Mouse (Mus musculus): ENCODE data around the gene Plb1. TPM values are rescaled to one million over a fixed set of nuclear protein-coding genes. Genes with fewer than 3 reads are reported as not detected.

The Plb1 gene
- polyA plus RNA-seq, 1 experiment, result 0.05 TPM

DNA sequence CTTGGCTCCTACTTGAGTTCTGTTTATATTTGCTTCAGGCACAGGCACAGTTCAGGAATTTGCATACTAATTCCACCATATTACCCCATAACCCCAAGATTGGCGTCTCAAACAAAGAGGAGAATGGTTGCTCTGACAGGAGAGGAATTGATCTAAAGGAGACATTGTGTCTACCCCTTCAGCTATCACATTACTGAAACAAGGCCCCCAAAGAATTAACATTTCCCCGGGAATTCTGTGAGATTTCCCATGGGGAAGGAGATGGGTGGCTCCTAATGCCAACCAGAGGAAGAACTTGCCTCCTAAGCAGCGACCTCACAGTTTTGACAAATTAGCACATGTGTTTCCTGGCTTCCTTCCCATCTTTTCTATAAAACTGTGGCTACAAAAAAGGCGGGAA is 18.8 kb upstream of the Plb1 start:
- no peak overlapping the region for H3K4me3 ChIP-seq
- no peaks in the 10 kb centered on the region for H3K36me3 ChIP-seq (ENCODE audit: control insufficient read depth, insufficient read depth)
- H3ac ChIP-seq (ENCODE audit: control insufficient read depth, insufficient read length), result no peak overlapping the region
- TF ChIP-seq POLR2AphosphoS2 (IDR thresholded peaks at IDR 0.05; ENCODE audit: insufficient read length, low read depth) (no peak), SRF (IDR thresholded peaks at IDR 0.05; ENCODE audit: control insufficient read depth, insufficient read length, low read depth) (no peak), REST (IDR thresholded peaks at IDR 0.05; ENCODE audit: insufficient read depth, insufficient read length) (no peak), TCF12 (IDR thresholded peaks at IDR 0.05; ENCODE audit: insufficient read depth, poor library complexity, severe bottlenecking) (no peak), MYOD1 (IDR thresholded peaks at IDR 0.05; ENCODE audit: control insufficient read depth in 1 of 3, insufficient read length in 2 of 3, low read depth in 2 of 3) (no peak), MAX (IDR thresholded peaks at IDR 0.05; ENCODE audit: low read depth) (no peak), TCF3 (IDR thresholded peaks at IDR 0.05; ENCODE audit: insufficient read length, low read depth) (no peak), CEBPB (IDR thresholded peaks at IDR 0.05; ENCODE audit: insufficient read depth, poor library complexity, severe bottlenecking) (no peak), MYOG (IDR thresholded peaks at IDR 0.05; ENCODE audit: control insufficient read depth in 1 of 3, insufficient read depth in 1 of 3, insufficient read length in 2 of 3, low read depth in 2 of 3) (no peak), E2F4 (IDR thresholded peaks at IDR 0.05; ENCODE audit: insufficient read depth) (no peak), USF1 (IDR thresholded peaks at IDR 0.05; ENCODE audit: low read depth) (no peak), POLR2A (IDR thresholded peaks at IDR 0.05; ENCODE audit: insufficient read length, low read depth) (no peak)
- H3K4me2 ChIP-seq (ENCODE audit: low read depth), result no peak overlapping the region
- no peaks in the 10 kb centered on the region for H3K27me3 ChIP-seq (ENCODE audit: control insufficient read depth, insufficient read depth, insufficient read length)
- no peaks in the 10 kb centered on the region for H3K79me2 ChIP-seq (ENCODE audit: control insufficient read depth, insufficient read depth)

DNA sequence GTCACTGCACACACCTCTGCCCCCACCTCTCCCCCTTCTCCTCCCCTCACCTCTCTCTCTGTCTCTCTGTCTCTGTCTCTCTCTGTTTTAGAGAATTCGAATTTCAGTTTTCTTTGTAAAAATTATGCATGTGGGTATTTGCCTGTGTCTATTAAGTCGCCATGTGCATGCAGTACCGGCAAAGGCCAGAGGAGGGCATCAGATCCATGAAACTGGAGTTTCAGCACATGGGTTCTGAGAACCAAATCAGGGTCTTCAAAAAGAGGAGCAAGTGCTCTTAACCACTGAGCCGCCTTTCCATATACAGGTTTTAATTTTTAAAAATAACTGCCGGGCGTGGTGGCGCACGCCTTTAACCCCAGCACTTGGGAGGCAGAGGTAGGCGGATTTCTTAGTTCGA is 17.0 kb upstream of the Plb1 start:
- H3K27me3 ChIP-seq (ENCODE audit: control insufficient read depth, insufficient read depth, insufficient read length), result no peaks in the 10 kb centered on the region
- H3K4me2 ChIP-seq (ENCODE audit: low read depth), result no peak overlapping the region
- no peaks in the 10 kb centered on the region for H3K79me2 ChIP-seq (ENCODE audit: control insufficient read depth, insufficient read depth)
- TF ChIP-seq POLR2A (IDR thresholded peaks at IDR 0.05; ENCODE audit: insufficient read length, low read depth) (no peak), TCF3 (IDR thresholded peaks at IDR 0.05; ENCODE audit: insufficient read length, low read depth) (no peak), REST (IDR thresholded peaks at IDR 0.05; ENCODE audit: insufficient read depth, insufficient read length) (no peak), MAX (IDR thresholded peaks at IDR 0.05; ENCODE audit: low read depth) (no peak), E2F4 (IDR thresholded peaks at IDR 0.05; ENCODE audit: insufficient read depth) (no peak), TCF12 (IDR thresholded peaks at IDR 0.05; ENCODE audit: insufficient read depth, poor library complexity, severe bottlenecking) (no peak), POLR2AphosphoS2 (IDR thresholded peaks at IDR 0.05; ENCODE audit: insufficient read length, low read depth) (no peak), SRF (IDR thresholded peaks at IDR 0.05; ENCODE audit: control insufficient read depth, insufficient read length, low read depth) (no peak), MYOG (IDR thresholded peaks at IDR 0.05; ENCODE audit: control insufficient read depth in 1 of 3, insufficient read depth in 1 of 3, insufficient read length in 2 of 3, low read depth in 2 of 3) (no peak), MYOD1 (IDR thresholded peaks at IDR 0.05; ENCODE audit: control insufficient read depth in 1 of 3, insufficient read length in 2 of 3, low read depth in 2 of 3) (no peak), CEBPB (IDR thresholded peaks at IDR 0.05; ENCODE audit: insufficient read depth, poor library complexity, severe bottlenecking) (no peak), USF1 (IDR thresholded peaks at IDR 0.05; ENCODE audit: low read depth) (no peak)
- H3K36me3 ChIP-seq (ENCODE audit: control insufficient read depth, insufficient read depth), result no peaks in the 10 kb centered on the region
- no peak overlapping the region for H3ac ChIP-seq (ENCODE audit: control insufficient read depth, insufficient read length)
- no peak overlapping the region for H3K4me3 ChIP-seq

DNA sequence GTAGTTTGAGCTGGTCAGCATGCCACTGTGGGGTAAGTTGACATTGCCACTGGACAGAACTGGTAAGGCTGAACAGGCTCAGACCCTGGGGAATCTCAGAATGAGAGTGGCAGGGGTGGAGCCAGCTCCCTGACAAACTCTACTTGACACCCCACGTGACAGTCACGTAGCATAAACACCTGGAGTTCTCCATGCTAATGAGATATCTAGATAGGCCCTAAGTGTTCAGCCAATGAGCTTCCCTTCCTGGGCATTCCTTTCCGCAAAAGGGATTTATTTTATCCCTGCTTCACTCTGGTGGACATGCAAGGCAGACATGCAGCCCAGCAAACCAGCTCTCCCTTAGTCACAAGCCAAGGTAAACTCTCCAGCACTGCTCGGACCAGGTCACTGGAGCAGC is 16.0 kb upstream of the Plb1 start:
- Histone ChIP-seq H3K27me3 (ENCODE audit: control insufficient read depth, insufficient read depth, insufficient read length) (no peaks in the 10 kb centered on the region), H3K4me2 (ENCODE audit: low read depth) (no peak overlapping the region), H3K4me3 (no peak overlapping the region), H3K79me2 (ENCODE audit: control insufficient read depth, insufficient read depth) (no peaks in the 10 kb centered on the region), H3ac (ENCODE audit: control insufficient read depth, insufficient read length) (no peak overlapping the region), H3K36me3 (ENCODE audit: control insufficient read depth, insufficient read depth) (no peaks in the 10 kb centered on the region)
- TF ChIP-seq TCF3 (IDR thresholded peaks at IDR 0.05; ENCODE audit: insufficient read length, low read depth) (no peak), POLR2A (IDR thresholded peaks at IDR 0.05; ENCODE audit: insufficient read length, low read depth) (no peak), REST (IDR thresholded peaks at IDR 0.05; ENCODE audit: insufficient read depth, insufficient read length) (no peak), MAX (IDR thresholded peaks at IDR 0.05; ENCODE audit: low read depth) (no peak), USF1 (IDR thresholded peaks at IDR 0.05; ENCODE audit: low read depth) (no peak), TCF12 (IDR thresholded peaks at IDR 0.05; ENCODE audit: insufficient read depth, poor library complexity, severe bottlenecking) (no peak), SRF (IDR thresholded peaks at IDR 0.05; ENCODE audit: control insufficient read depth, insufficient read length, low read depth) (no peak), E2F4 (IDR thresholded peaks at IDR 0.05; ENCODE audit: insufficient read depth) (no peak), CEBPB (IDR thresholded peaks at IDR 0.05; ENCODE audit: insufficient read depth, poor library complexity, severe bottlenecking) (no peak), POLR2AphosphoS2 (IDR thresholded peaks at IDR 0.05; ENCODE audit: insufficient read length, low read depth) (no peak), MYOD1 (IDR thresholded peaks at IDR 0.05; ENCODE audit: control insufficient read depth in 1 of 3, insufficient read length in 2 of 3, low read depth in 2 of 3) (no peak), MYOG (IDR thresholded peaks at IDR 0.05; ENCODE audit: control insufficient read depth in 1 of 3, insufficient read depth in 1 of 3, insufficient read length in 2 of 3, low read depth in 2 of 3) (no peak)

DNA sequence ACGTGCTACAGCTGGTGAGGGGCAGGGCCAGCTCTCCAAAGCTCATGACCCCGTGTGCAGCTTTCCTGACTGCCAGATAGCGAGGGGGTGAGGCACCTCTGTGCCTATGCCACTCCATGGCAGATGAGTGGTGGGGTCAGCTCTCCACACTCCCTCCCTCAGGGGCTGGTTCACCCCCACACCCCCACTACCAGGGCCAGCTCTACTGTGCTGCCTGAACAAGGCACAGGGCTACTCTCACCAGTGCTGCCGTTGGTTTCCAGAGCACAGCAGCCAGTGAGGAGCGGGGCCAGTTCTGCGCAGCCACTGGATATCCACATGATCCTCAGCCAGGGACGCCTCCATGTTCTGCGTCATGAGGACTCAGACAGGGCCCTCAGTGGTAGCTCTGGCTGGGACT is 15.0 kb upstream of the Plb1 start:
- Histone ChIP-seq H3ac (ENCODE audit: control insufficient read depth, insufficient read length) (no peak overlapping the region), H3K36me3 (ENCODE audit: control insufficient read depth, insufficient read depth) (no peaks in the 10 kb centered on the region), H3K4me2 (ENCODE audit: low read depth) (no peak overlapping the region), H3K4me3 (no peak overlapping the region), H3K27me3 (ENCODE audit: control insufficient read depth, insufficient read depth, insufficient read length) (no peaks in the 10 kb centered on the region), H3K79me2 (ENCODE audit: control insufficient read depth, insufficient read depth) (no peaks in the 10 kb centered on the region)
- no peak for TF ChIP-seq POLR2AphosphoS2 (IDR thresholded peaks at IDR 0.05; ENCODE audit: insufficient read length, low read depth)

DNA sequence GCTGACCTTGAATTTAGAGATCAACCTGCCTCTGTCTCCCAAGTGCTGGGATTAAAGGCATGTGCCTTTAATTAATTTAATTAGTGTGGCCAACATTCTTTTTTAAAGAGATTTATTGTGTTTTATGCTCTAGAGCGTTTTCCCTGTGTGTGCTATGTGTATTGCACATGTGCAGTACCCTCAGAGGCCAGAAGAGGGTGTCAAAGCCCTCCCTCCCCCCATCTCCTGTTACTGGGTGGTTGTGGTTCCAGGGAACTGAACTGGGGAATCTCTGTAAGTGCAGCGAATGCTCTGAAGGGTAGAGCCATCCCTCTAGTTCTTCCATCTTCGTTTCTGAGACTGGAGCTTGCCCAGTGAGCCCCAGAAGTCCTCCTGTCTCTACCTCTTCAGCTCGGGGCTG is 2.1 kb upstream of the Plb1 start:
- no peaks in the 10 kb centered on the region for H3K79me2 ChIP-seq (ENCODE audit: control insufficient read depth, insufficient read depth)
- no peak overlapping the region for H3K4me3 ChIP-seq
- no peaks in the 10 kb centered on the region for H3K36me3 ChIP-seq (ENCODE audit: control insufficient read depth, insufficient read depth)
- no peak overlapping the region for H3K4me2 ChIP-seq (ENCODE audit: low read depth)
- TF ChIP-seq CEBPB (IDR thresholded peaks at IDR 0.05; ENCODE audit: insufficient read depth, poor library complexity, severe bottlenecking) (no peak), E2F4 (IDR thresholded peaks at IDR 0.05; ENCODE audit: insufficient read depth) (no peak), POLR2A (IDR thresholded peaks at IDR 0.05; ENCODE audit: insufficient read length, low read depth) (no peak), POLR2AphosphoS2 (IDR thresholded peaks at IDR 0.05; ENCODE audit: insufficient read length, low read depth) (no peak), TCF3 (IDR thresholded peaks at IDR 0.05; ENCODE audit: insufficient read length, low read depth) (no peak), SRF (IDR thresholded peaks at IDR 0.05; ENCODE audit: control insufficient read depth, insufficient read length, low read depth) (no peak), MAX (IDR thresholded peaks at IDR 0.05; ENCODE audit: low read depth) (no peak), MYOD1 (IDR thresholded peaks at IDR 0.05; ENCODE audit: control insufficient read depth in 1 of 3, insufficient read length in 2 of 3, low read depth in 2 of 3) (no peak), MYOG (IDR thresholded peaks at IDR 0.05; ENCODE audit: control insufficient read depth in 1 of 3, insufficient read depth in 1 of 3, insufficient read length in 2 of 3, low read depth in 2 of 3) (no peak), TCF12 (IDR thresholded peaks at IDR 0.05; ENCODE audit: insufficient read depth, poor library complexity, severe bottlenecking) (no peak)
- H3ac ChIP-seq (ENCODE audit: control insufficient read depth, insufficient read length), result no peak overlapping the region
- peaks cover 14% of the 10 kb centered on the region for H3K27me3 ChIP-seq (ENCODE audit: control insufficient read depth, insufficient read depth, insufficient read length)

All from myocyte (in vitro differentiated cells).